Mouse (Mus musculus): ENCODE measurements around the gene Nol9. TPM values are rescaled to one million over a fixed set of nuclear protein-coding genes. Genes with fewer than 3 reads are reported as not detected.

Gene Nol9
- polyA plus RNA-seq, 1 experiment: 7.7 TPM

- peaks cover 60% of the 10 kb centered on the region for H3K4me1 ChIP-seq
- TF ChIP-seq FLI1 (IDR thresholded peaks at IDR 0.05; ENCODE audit: low read length): no peak
- no peak for TF ChIP-seq GATA1 (IDR thresholded peaks at IDR 0.05; ENCODE audit: borderline replicate concordance, low read length)
- peak overlapping the region; percentile 98 for H3K4me3 ChIP-seq (replicated peaks)
- peaks cover 40% of the 10 kb centered on the region for H3K36me3 ChIP-seq (replicated peaks; ENCODE audit: low read length)
- H3K27me3 ChIP-seq (replicated peaks): no peaks in the 10 kb centered on the region
- H3K9me3 ChIP-seq: no peaks in the 10 kb centered on the region
Measured at GRCm38 (mm10) chr4:152039831-152040310, 750 bp downstream of the Nol9 start.

DNA sequence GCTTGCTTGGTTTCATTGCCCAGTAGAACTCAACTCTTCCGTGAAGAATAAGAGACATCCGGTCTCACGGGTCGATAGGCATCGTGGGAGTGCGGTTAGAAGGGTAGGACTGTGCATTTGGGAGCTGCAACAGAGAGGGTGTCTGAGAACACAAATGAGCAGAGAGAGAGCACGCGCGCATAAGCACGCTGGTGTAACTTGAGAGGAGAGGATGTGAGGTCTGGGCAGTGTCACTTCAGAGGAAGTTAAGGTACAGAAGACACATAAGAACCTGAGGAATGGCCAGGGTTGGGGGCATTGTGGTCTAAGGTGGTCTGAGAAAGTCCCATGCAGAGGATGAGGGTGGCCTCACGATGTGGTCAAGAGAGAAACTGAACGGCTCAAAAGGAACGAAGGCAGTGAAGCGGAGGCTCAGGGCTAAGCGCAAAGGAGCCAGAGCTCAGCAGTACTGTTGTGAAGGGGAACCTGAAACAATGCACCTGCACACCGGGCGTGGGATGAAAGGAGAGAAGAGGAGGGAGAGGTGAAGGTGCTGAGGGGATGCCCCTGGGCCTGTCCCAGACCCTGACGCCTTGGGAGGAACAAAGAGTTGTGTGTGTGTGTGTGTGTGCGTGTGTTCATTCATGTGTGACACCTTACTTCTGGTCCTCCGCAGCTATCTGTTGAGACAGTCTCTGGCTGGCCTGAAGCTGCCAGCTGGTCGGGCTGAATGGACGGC is 3.0 kb downstream of the Nol9 start:
- H3K4me1 ChIP-seq: peaks cover 59% of the 10 kb centered on the region
- H3K9me3 ChIP-seq: no peaks in the 10 kb centered on the region
- peak overlapping the region; percentile 7 for H3K4me3 ChIP-seq (replicated peaks)
- TF ChIP-seq GATA1 (IDR thresholded peaks at IDR 0.05; ENCODE audit: borderline replicate concordance, low read length) (no peak), FLI1 (IDR thresholded peaks at IDR 0.05; ENCODE audit: low read length) (no peak)
- H3K27me3 ChIP-seq (replicated peaks): no peaks in the 10 kb centered on the region
- H3K36me3 ChIP-seq (replicated peaks; ENCODE audit: low read length): peaks cover 60% of the 10 kb centered on the region

DNA sequence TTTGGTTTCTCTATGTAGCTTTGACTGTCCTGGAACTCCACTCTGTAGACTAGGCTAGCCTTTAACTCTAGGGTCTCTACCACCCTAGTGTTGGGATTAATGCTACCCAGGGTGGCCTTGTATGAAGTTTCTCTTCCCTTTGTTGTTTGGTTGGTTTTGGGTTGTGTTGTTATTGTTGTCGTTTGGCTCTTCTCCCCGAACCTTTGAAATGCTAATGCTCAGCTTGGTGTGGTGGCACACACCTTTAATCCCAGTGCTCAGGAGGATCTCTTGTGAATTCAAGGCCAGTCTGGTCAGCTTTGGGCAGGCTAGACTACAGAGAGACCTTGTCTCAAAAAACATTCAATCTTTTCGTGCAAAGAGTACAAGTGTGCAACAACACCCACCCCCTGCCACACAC is 4.0 kb downstream of the Nol9 start:
- peaks cover 71% of the 10 kb centered on the region for H3K36me3 ChIP-seq (replicated peaks; ENCODE audit: low read length)
- H3K4me1 ChIP-seq: peaks cover 48% of the 10 kb centered on the region

DNA sequence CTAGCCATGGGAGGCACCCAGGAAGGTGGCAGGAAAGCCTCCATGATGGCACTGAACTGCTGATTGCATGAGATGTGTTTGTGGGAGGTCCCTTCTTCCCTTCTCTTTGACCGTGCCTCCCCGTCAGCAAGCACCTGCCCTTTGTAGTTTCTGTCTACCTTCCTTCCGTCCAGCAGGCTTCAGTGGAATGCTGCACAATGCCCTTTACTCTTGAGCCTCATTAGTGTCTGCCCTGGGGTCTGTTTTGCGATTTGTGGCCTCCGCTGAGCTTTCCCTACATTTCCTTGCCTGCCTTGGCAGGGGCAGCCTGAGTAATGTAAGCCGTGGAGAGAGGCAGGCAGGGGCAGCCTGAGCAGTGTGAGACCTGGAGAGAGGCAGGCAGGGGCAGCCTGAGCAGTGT is 5.5 kb downstream of the Nol9 start:
- TF ChIP-seq FLI1 (IDR thresholded peaks at IDR 0.05; ENCODE audit: low read length) (no peak), GATA1 (IDR thresholded peaks at IDR 0.05; ENCODE audit: borderline replicate concordance, low read length) (no peak)
- no peaks in the 10 kb centered on the region for H3K27me3 ChIP-seq (replicated peaks)
- no peaks in the 10 kb centered on the region for H3K9me3 ChIP-seq
- H3K36me3 ChIP-seq (replicated peaks; ENCODE audit: low read length): peaks cover 82% of the 10 kb centered on the region
- peaks cover 42% of the 10 kb centered on the region for H3K4me1 ChIP-seq
- H3K4me3 ChIP-seq (replicated peaks): no peak overlapping the region

More for the DNA sequence above, 4.0 kb downstream of the Nol9 start:
- TF ChIP-seq GATA1 (IDR thresholded peaks at IDR 0.05; ENCODE audit: borderline replicate concordance, low read length) (no peak), FLI1 (IDR thresholded peaks at IDR 0.05; ENCODE audit: low read length) (no peak)
- Histone ChIP-seq H3K4me3 (replicated peaks) (no peak overlapping the region), H3K9me3 (no peaks in the 10 kb centered on the region), H3K27me3 (replicated peaks) (no peaks in the 10 kb centered on the region)

- no peaks in the 10 kb centered on the region for H3K9me3 ChIP-seq
- TF ChIP-seq GATA1 (IDR thresholded peaks at IDR 0.05; ENCODE audit: borderline replicate concordance, low read length) (no peak), FLI1 (IDR thresholded peaks at IDR 0.05; ENCODE audit: low read length) (no peak)
- H3K27me3 ChIP-seq (replicated peaks): no peaks in the 10 kb centered on the region
- peaks cover 62% of the 10 kb centered on the region for H3K36me3 ChIP-seq (replicated peaks; ENCODE audit: low read length)
- H3K4me1 ChIP-seq: peaks cover 14% of the 10 kb centered on the region
- no peak overlapping the region for H3K4me3 ChIP-seq (replicated peaks)
Measured at GRCm38 (mm10) chr4:152062390-152063110, 23.4 kb downstream of the Nol9 start.

DNA sequence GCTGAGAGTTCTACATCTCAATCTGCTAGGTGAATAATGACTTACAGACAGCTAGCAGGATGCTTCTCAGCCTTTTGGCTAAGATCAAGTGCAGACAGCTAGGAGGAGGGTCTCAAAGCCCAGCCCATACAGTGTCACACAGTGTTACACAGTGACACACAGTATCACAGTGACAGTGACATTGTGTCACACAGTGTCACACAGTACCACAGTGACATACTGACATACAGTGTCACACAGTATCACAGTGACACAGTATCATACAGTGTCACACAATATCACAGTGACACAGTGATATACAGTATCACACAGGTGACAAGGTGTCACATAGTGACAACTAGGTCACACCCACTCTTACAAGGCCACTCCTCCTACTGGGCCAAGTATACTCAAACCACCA is 28.2 kb downstream of the Nol9 start:
- Histone ChIP-seq H3K36me3 (replicated peaks; ENCODE audit: low read length) (peaks cover 18% of the 10 kb centered on the region), H3K4me3 (replicated peaks) (peak overlapping the region; percentile 51), H3K4me1 (peaks cover 39% of the 10 kb centered on the region), H3K27me3 (replicated peaks) (peaks cover 12% of the 10 kb centered on the region), H3K9me3 (no peaks in the 10 kb centered on the region)
- no peak for TF ChIP-seq FLI1 (IDR thresholded peaks at IDR 0.05; ENCODE audit: low read length)
- TF ChIP-seq GATA1 (IDR thresholded peaks at IDR 0.05; ENCODE audit: borderline replicate concordance, low read length): no peak

- Histone ChIP-seq H3K4me1 (peaks cover 45% of the 10 kb centered on the region), H3K27me3 (replicated peaks) (peaks cover 13% of the 10 kb centered on the region), H3K9me3 (no peaks in the 10 kb centered on the region), H3K36me3 (replicated peaks; ENCODE audit: low read length) (peaks cover 8% of the 10 kb centered on the region), H3K4me3 (replicated peaks) (no peak overlapping the region)
- TF ChIP-seq GATA1 (IDR thresholded peaks at IDR 0.05; ENCODE audit: borderline replicate concordance, low read length) (no peak), FLI1 (IDR thresholded peaks at IDR 0.05; ENCODE audit: low read length) (no peak)
Measured at GRCm38 (mm10) chr4:152068166-152068724, 29.1 kb downstream of the Nol9 start.

GRCm38 (mm10) chr4:152069245-152069644 is 30.1 kb downstream of the Nol9 start:
- Histone ChIP-seq H3K36me3 (replicated peaks; ENCODE audit: low read length) (peaks cover 6% of the 10 kb centered on the region), H3K27me3 (replicated peaks) (peaks cover 22% of the 10 kb centered on the region), H3K4me1 (peaks cover 52% of the 10 kb centered on the region), H3K9me3 (peaks cover under 1% of the 10 kb centered on the region; the same call in 1 of the 2 replicates), H3K4me3 (replicated peaks) (no peak overlapping the region)
- TF ChIP-seq GATA1 (IDR thresholded peaks at IDR 0.05; ENCODE audit: borderline replicate concordance, low read length) (no peak), FLI1 (IDR thresholded peaks at IDR 0.05; ENCODE audit: low read length) (no peak)

DNA sequence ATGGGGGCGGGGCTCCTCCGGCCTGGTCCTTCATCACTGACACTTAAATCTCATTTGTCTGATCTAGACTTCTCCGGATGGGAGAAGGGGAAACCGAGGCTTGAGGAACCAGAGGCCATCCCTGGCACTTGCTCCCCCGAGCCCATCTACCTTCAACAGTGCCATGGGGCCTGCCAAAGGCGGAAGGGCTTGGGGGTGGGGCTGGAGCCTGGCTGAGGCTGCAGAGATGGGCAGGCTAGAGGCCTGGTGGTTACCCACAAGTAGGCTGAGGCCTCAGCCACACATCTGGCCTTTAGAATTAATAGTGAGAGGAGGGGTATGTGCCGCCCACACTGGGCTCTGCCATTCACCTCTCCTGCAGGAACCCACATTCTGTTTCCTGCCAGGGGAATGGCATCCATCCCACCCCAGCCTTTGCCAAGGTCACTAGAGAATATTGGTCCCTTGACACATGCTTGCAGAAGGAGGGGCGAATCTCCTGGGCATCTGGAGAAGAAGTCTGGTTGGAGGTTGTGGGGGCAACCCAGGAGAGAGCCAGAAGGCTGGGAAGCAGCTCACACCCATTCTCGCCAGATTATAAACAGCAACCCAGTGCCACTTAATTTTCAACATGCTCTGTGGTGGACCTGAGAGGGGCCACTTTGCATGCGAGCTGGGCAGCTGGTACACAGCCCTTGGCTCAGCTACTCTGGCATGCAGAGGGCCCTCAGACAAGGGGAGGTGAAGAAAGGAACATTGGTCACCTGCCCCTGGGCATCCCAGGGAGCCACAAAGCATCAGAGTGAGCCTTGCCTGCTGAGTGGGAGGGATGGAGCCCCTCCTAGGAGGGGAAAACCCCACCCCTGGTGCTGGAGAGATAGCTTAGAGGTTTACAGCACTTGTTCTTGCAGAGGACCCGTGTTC is 31.6 kb downstream of the Nol9 start:
- Histone ChIP-seq H3K4me3 (replicated peaks) (no peak overlapping the region), H3K27me3 (replicated peaks) (peaks cover 35% of the 10 kb centered on the region), H3K9me3 (peaks cover 5% of the 10 kb centered on the region), H3K4me1 (peaks cover 56% of the 10 kb centered on the region), H3K36me3 (replicated peaks; ENCODE audit: low read length) (no peaks in the 10 kb centered on the region)
- TF ChIP-seq FLI1 (IDR thresholded peaks at IDR 0.05; ENCODE audit: low read length): no peak
- no peak for TF ChIP-seq GATA1 (IDR thresholded peaks at IDR 0.05; ENCODE audit: borderline replicate concordance, low read length)

Measured in megakaryocyte, embryonic 14.5 days (primary cell).